In the genomic region with DNA sequence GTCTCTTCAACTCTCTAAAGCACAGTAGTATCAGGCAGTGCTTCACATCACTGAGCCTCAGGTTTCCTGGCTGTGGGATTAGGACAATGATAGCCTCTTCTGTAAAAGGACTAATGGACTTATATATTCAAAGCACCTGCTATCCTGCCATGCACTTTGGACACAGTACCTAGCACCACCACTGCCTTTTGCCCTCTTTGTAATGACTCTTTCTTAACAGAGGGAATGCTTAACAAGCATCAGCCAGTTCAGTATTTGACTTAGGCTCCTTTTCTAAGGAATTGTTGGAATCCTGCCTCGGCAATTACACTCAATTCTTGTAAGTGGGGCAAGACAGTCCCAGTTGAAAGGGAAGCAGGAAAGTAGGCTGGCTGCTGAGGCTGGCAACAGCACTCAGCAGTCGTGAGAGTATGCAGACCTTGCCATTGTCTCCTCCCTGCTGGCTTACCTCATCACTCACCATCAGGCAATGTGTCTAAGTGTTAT, we compare ENCODE assay signal across 8 mouse cellular contexts.
DNase-seq lines count a peak whose midpoint lies in the region; ATAC-seq and TF ChIP-seq lines count a peak whose summit lies in the region.

No protein-coding gene starts in this region.

- intact Hi-C loops in gastrocnemius, adult 2 months (cut with DNase I), result no loop called here

- peaks cover 10% of the 10 kb centered on the region for H3K4me1 ChIP-seq in neural tube, embryonic 15.5 days

- H3K27me3 ChIP-seq in neural tube, embryonic 15.5 days (replicated peaks), result no peaks in the 10 kb centered on the region

- peak; percentile 65 for ATAC-seq in cerebellum, adult (ENCODE audit: insufficient number of reproducible peaks, low FRiP score, low TSS enrichment)
- peak; percentile 62 for ATAC-seq in neural tube, embryonic 15.5 days (ENCODE audit: low FRiP score)

- WGBS in neural tube, embryonic 15.5 days, result 8% methylated on average over 2 of the region's 2 CpGs

- no peak overlapping the region for H3K4me3 ChIP-seq in neural tube, embryonic 15.5 days (replicated peaks)
- H3K4me3 ChIP-seq in gastrocnemius, adult 2 months, result no peak overlapping the region

- H3K4me2 ChIP-seq in neural tube, embryonic 15.5 days, result no peak overlapping the region

- no peak for TF ChIP-seq CTCF in gastrocnemius, adult 2 months (IDR thresholded peaks at IDR 0.05)

- no peak overlapping the region for H3K9ac ChIP-seq in neural tube, embryonic 15.5 days (replicated peaks)

- no peaks in the 10 kb centered on the region for H3K36me3 ChIP-seq in neural tube, embryonic 15.5 days

- H3K9me3 ChIP-seq in neural tube, embryonic 15.5 days (replicated peaks), result no peaks in the 10 kb centered on the region

- DNase-seq in cerebellum, adult 11 months, result no peak
- peak; percentile 36 for DNase-seq in kidney, postnatal 14 days
- no peak for DNase-seq in kidney, postnatal 4 days
- DNase-seq in kidney, postnatal 36 days, result peak; percentile 41 to 59
- no peak for DNase-seq in thymus, adult 18-20 months
- no peak for DNase-seq in gastrocnemius, adult 2 months

- no peak overlapping the region for H3K27ac ChIP-seq in neural tube, embryonic 15.5 days (replicated peaks)
- no peak overlapping the region for H3K27ac ChIP-seq in gastrocnemius, adult 2 months

Comparison
In these comparisons a context has a peak if more than half of its experiments do, and no peak if none do; other contexts are left out.
1. DNase-seq: peak in kidney, postnatal 14 days (single experiment) and kidney, postnatal 36 days (2 of 2); none in cerebellum, adult 11 months (single experiment), kidney, postnatal 4 days (0 of 2), thymus, adult 18-20 months (0 of 2) and gastrocnemius, adult 2 months (single experiment).